Mouse (Mus musculus) monocyte, adult 5-6 weeks (primary cell): ENCODE measurements around the gene Emc8. TPM values are rescaled to one million over a fixed set of nuclear protein-coding genes. Genes with fewer than 3 reads are reported as not detected.
"Not testable (repeated sequence)": the region's sequence is repeated elsewhere in the genome, so short reads cannot be mapped to it uniquely, and the experiment has no call there.

Source experiments
- ATAC-seq: fragments of 153-309, 156-312 bp; replicated peaks from 2 replicates; pipeline ENCODE4 v1.8.0; 2017; ENCODE audit warnings: mild to moderate bottlenecking; ENCODE audit not compliant: low TSS enrichment, insufficient number of reproducible peaks, severe bottlenecking, poor library complexity, low FRiP score
- total RNA-seq: library from RNA; stranded (forward); fragments of 200-1000, 200-491, 200-594 nt; gene quantifications from 3 replicates; pipeline ENCODE4 v1.2.3, GENCODE M21; 2017

Gene Emc8
- total RNA-seq, 1 experiment from 2014 or later, result 40.3 TPM

GRCm38 (mm10) chr8:120687786-120688185 is 19.4 kb upstream of the Emc8 start:
- ATAC-seq, result no peak

GRCm38 (mm10) chr8:120686576-120686975 is 18.2 kb upstream of the Emc8 start:
- ATAC-seq, result no peak

- peak; percentile 74 for ATAC-seq
Observed at GRCm38 (mm10) chr8:120686051-120686450, 17.7 kb upstream of the Emc8 start.

GRCm38 (mm10) chr8:120685591-120685990 is 17.2 kb upstream of the Emc8 start:
- ATAC-seq, result peak; percentile 18

GRCm38 (mm10) chr8:120685097-120685496 is 16.7 kb upstream of the Emc8 start:
- peak; percentile 47 for ATAC-seq

- no peak for ATAC-seq
Observed at GRCm38 (mm10) chr8:120684082-120684481, 15.7 kb upstream of the Emc8 start.

- ATAC-seq, result peak; percentile 37; the same call in 1 of the 2 replicates
Observed at GRCm38 (mm10) chr8:120683602-120684001, 15.2 kb upstream of the Emc8 start.

- no peak for ATAC-seq
Observed at GRCm38 (mm10) chr8:120681113-120681512, 12.7 kb upstream of the Emc8 start.

- ATAC-seq, result not testable (repeated sequence)
Observed at GRCm38 (mm10) chr8:120680405-120680804, 12.0 kb upstream of the Emc8 start.

GRCm38 (mm10) chr8:120679629-120680387 is 11.4 kb upstream of the Emc8 start:
- no peak for ATAC-seq

- peak; percentile 65; the same call in 1 of the 2 replicates for ATAC-seq
Observed at GRCm38 (mm10) chr8:120678447-120678846, 10.1 kb upstream of the Emc8 start.

GRCm38 (mm10) chr8:120675718-120676117 is 7.3 kb upstream of the Emc8 start:
- ATAC-seq, result no peak

- ATAC-seq, result no peak
Observed at GRCm38 (mm10) chr8:120673298-120673697, 4.9 kb upstream of the Emc8 start.

GRCm38 (mm10) chr8:120672626-120673229 is 4.4 kb upstream of the Emc8 start:
- ATAC-seq, result no peak

GRCm38 (mm10) chr8:120671775-120672174 is 3.4 kb upstream of the Emc8 start:
- no peak for ATAC-seq

- ATAC-seq, result peak; percentile 67
Observed at GRCm38 (mm10) chr8:120667561-120668373, 606 bp downstream of the Emc8 start, which contains the start of the genes Gm27021 and Cox4i1. Gm27021 (minus strand) TSS chr8:120668079. Cox4i1 (plus strand) TSS chr8:120668222.

- ATAC-seq, result no peak
Observed at GRCm38 (mm10) chr8:120666807-120667470, 1.4 kb downstream of the Emc8 start.

GRCm38 (mm10) chr8:120665726-120666455 is 2.5 kb downstream of the Emc8 start:
- no peak for ATAC-seq
